Mouse (Mus musculus): ENCODE results near the gene Acly. TPM values are rescaled to one million over a fixed set of nuclear protein-coding genes. Genes with fewer than 3 reads are reported as not detected.

Acly gene
- polyA plus RNA-seq, 1 experiment from 2014 or later: 162 TPM

GRCm38 (mm10) chr11:100567815-100568245 lies 40.0 kb upstream of the Acly start:
- no peaks in the 10 kb centered on the region for H3K27me3 ChIP-seq
- in situ Hi-C loops (cut with MboI; ENCODE audit: low pct_unique_long_range_greater_than_20kb): no loop called here
- ChIA-PET CTCF (interaction anchor here (0.6 kb wide), 1 partner anchor 20 kb away, joined by 3 read pairs; no protein-coding TSS in a partner anchor), POLR2A (interaction anchor here (0.6 kb wide), 1 partner anchor 199 kb away, joined by 4 read pairs; no protein-coding TSS in a partner anchor)
- ATAC-seq (peak; percentile 12), DNase-seq (ENCODE audit: low read depth, low spot score) (no peak)
- TF ChIP-seq CTCF (IDR thresholded peaks at IDR 0.05): no peak

- no peak for ATAC-seq
Observed at GRCm38 (mm10) chr11:100567229-100567628, 39.4 kb upstream of the Acly start.

GRCm38 (mm10) chr11:100564703-100565102 lies 36.9 kb upstream of the Acly start:
- DNase-seq (ENCODE audit: low read depth, low spot score) (no peak), ATAC-seq (no peak)
- in situ Hi-C loops (cut with MboI; ENCODE audit: low pct_unique_long_range_greater_than_20kb): no loop called here
- ChIA-PET CTCF (no interaction called here), POLR2A (no interaction called here)
- TF ChIP-seq CTCF (IDR thresholded peaks at IDR 0.05): no peak
- no peaks in the 10 kb centered on the region for H3K27me3 ChIP-seq

More at GRCm38 (mm10) chr11:100567229-100567628, 39.4 kb upstream of the Acly start:
- no peak for TF ChIP-seq CTCF (IDR thresholded peaks at IDR 0.05)
- CTCF ChIA-PET: no interaction called here
- in situ Hi-C loops (cut with MboI; ENCODE audit: low pct_unique_long_range_greater_than_20kb): no loop called here
- no peaks in the 10 kb centered on the region for H3K27me3 ChIP-seq
- POLR2A ChIA-PET: interaction anchor here (0.6 kb wide), 1 partner anchor 198 kb away, joined by 4 read pairs; no protein-coding TSS in a partner anchor
- no peak for DNase-seq (ENCODE audit: low read depth, low spot score)

GRCm38 (mm10) chr11:100564297-100564696 lies 36.5 kb upstream of the Acly start:
- ChIA-PET POLR2A (no interaction called here), CTCF (no interaction called here)
- DNase-seq (ENCODE audit: low read depth, low spot score) (no peak), ATAC-seq (no peak)
- TF ChIP-seq CTCF (IDR thresholded peaks at IDR 0.05): no peak
- no peaks in the 10 kb centered on the region for H3K27me3 ChIP-seq
- in situ Hi-C loops (cut with MboI; ENCODE audit: low pct_unique_long_range_greater_than_20kb): no loop called here

GRCm38 (mm10) chr11:100561748-100562147 lies 33.9 kb upstream of the Acly start:
- no peak for ATAC-seq
- in situ Hi-C loops (cut with MboI; ENCODE audit: low pct_unique_long_range_greater_than_20kb): no loop called here

DNA sequence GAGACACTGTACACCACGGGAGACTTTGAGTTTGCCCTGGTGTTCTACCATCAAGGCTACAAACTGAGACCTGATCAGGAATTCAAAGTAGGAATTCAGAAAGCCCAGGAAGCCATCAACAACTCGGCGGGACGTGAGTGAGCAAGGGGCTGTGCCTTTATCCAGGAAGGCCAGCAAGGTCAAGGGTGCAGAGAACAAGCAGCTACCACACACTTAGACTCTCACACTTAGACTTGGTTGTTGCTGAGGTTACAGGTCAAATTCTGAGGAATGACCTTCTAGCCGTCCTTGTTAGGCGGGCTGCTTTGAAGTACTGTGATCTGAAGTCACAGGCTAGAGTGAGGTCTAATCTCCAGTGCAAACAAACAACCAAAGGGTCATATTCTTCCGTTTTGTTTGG lies 31.7 kb upstream of the Acly start:
- ChIA-PET CTCF (interaction anchor here (1.0 kb wide), 1 partner anchor 73 kb away, joined by 3 read pairs; no protein-coding TSS in a partner anchor), POLR2A (no interaction called here)
- no peaks in the 10 kb centered on the region for H3K27me3 ChIP-seq
- DNase-seq (ENCODE audit: low read depth, low spot score): no peak
- no peak for TF ChIP-seq CTCF (IDR thresholded peaks at IDR 0.05)
- in situ Hi-C loops (cut with MboI; ENCODE audit: low pct_unique_long_range_greater_than_20kb): loop anchor here (5.0 to 10.0 kb wide), 3 partner anchors 62 to 195 kb away; no protein-coding TSS in a partner anchor
- ATAC-seq: no peak

More at GRCm38 (mm10) chr11:100561748-100562147, 33.9 kb upstream of the Acly start:
- H3K27me3 ChIP-seq: no peaks in the 10 kb centered on the region
- no peak for DNase-seq (ENCODE audit: low read depth, low spot score)
- CTCF ChIA-PET: no interaction called here
- TF ChIP-seq CTCF (IDR thresholded peaks at IDR 0.05): no peak
- POLR2A ChIA-PET: no interaction called here

DNA sequence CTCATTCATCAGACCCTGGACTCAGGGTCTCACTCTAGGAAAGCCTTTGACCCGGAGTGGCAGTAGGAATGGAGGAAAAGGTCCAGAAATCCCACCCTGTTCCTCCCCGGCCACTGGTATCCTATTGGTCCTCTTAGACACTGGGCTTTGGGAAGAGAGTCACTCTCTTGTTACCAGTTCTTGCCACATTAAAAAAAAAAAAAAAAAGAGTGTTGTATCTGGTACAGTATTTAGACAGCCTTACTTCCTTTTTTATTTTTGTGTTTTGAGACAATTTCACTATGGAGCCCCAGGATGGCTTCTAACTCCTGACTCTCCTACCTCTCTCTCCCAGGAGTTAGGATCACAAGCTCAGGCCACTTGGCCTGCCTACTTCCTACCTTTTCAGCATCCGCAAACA lies 29.8 kb upstream of the Acly start:
- ChIA-PET POLR2A (no interaction called here), CTCF (no interaction called here)
- ATAC-seq: no peak
- TF ChIP-seq CTCF (IDR thresholded peaks at IDR 0.05): no peak
- in situ Hi-C loops (cut with MboI; ENCODE audit: low pct_unique_long_range_greater_than_20kb): loop anchor here (5.0 to 10.0 kb wide), 3 partner anchors 60 to 193 kb away; no protein-coding TSS in a partner anchor
- DNase-seq (ENCODE audit: low read depth, low spot score): no peak
- H3K27me3 ChIP-seq: no peaks in the 10 kb centered on the region

DNA sequence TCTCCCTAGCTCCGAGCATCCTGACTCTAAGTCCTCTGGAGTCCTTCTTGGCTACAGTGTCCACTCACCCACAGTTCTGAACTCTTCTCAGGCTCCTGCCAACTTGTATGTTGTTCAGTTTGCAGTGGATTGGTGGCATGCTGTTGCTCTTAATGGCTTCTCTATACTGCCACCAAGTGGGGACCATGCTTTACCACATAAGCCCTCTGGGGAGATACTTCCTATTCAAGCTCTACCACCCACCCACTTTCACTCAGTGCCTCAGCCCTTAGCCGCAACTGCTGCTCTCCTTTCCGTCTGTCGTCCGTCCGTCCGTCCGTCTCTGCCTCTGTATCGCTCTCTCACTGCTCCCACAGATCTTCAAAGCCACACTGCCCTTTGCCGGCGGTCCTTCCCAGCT lies 27.8 kb upstream of the Acly start:
- ATAC-seq (no peak), DNase-seq (ENCODE audit: low read depth, low spot score) (no peak)
- ChIA-PET CTCF (interaction anchor here (1.1 to 1.6 kb wide), 5 partner anchors 11 to 132 kb away, joined by 3 to 9 read pairs (median 4); no protein-coding TSS in a partner anchor), POLR2A (no interaction called here)
- no peaks in the 10 kb centered on the region for H3K27me3 ChIP-seq
- peak; percentile 84 for TF ChIP-seq CTCF (IDR thresholded peaks at IDR 0.05)
- in situ Hi-C loops (cut with MboI; ENCODE audit: low pct_unique_long_range_greater_than_20kb): loop anchor here (5.0 to 10.0 kb wide), 3 partner anchors 58 to 191 kb away; no protein-coding TSS in a partner anchor

- ATAC-seq (no peak), DNase-seq (ENCODE audit: low read depth, low spot score) (no peak)
- no peaks in the 10 kb centered on the region for H3K27me3 ChIP-seq
- ChIA-PET POLR2A (no interaction called here), CTCF (no interaction called here)
- in situ Hi-C loops (cut with MboI; ENCODE audit: low pct_unique_long_range_greater_than_20kb): loop anchor here (10.0 kb wide), 1 partner anchor 188 kb away; no protein-coding TSS in a partner anchor
- no peak for TF ChIP-seq CTCF (IDR thresholded peaks at IDR 0.05)
Observed at GRCm38 (mm10) chr11:100552842-100553241, 25.0 kb upstream of the Acly start.

DNA sequence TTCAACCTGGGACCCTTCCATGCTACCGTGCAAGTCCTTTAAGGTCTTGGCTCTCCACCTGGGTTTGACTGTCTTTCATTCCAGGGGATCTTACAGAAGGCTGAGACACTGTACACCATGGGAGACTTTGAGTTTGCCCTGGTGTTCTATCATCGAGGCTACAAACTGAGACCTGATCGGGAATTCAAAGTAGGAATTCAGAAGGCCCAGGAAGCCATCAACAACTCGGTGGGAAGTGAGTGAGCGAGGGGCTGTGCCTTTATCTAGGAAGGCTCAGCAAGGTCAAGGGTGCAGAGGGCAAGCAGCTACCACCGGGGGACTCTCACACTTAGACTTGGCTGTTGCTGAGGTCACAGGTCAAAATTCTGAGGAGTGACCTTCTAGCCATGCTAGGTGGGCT lies 22.3 kb upstream of the Acly start:
- TF ChIP-seq CTCF (IDR thresholded peaks at IDR 0.05): no peak
- no peaks in the 10 kb centered on the region for H3K27me3 ChIP-seq
- in situ Hi-C loops (cut with MboI; ENCODE audit: low pct_unique_long_range_greater_than_20kb): loop anchor here (10.0 kb wide), 1 partner anchor 185 kb away; no protein-coding TSS in a partner anchor
- ChIA-PET CTCF (no interaction called here), POLR2A (interaction anchor here (1.1 kb wide), 1 partner anchor 9 kb away, joined by 4 read pairs; no protein-coding TSS in a partner anchor)
- DNase-seq (ENCODE audit: low read depth, low spot score) (no peak), ATAC-seq (no peak)

DNA sequence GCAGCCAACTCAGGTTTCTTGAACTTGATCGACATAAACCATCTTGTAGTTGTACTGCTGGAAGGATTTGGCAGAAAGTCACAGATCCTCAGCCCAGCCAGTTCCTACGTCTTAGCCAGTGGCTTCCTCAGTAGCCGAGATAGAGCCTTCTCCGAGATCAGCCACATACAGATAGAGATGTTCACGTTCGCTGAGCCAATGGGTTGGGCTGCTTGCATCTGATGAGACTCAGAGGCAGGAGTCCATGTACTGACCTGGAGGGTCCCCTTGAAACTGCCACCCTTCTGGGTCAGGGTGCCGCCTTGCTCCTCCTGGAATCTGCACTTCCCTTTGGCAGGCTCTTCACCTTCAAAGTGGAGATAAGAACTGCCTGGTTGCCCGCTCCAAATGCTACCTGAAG lies 21.7 kb upstream of the Acly start:
- H3K27me3 ChIP-seq: no peaks in the 10 kb centered on the region
- in situ Hi-C loops (cut with MboI; ENCODE audit: low pct_unique_long_range_greater_than_20kb): no loop called here
- ATAC-seq (no peak), DNase-seq (ENCODE audit: low read depth, low spot score) (no peak)
- TF ChIP-seq CTCF (IDR thresholded peaks at IDR 0.05): no peak
- CTCF ChIA-PET: no interaction called here
- POLR2A ChIA-PET: interaction anchor here (1.1 kb wide), 1 partner anchor 8 kb away, joined by 4 read pairs; no protein-coding TSS in a partner anchor
